Mouse (Mus musculus) cerebellum, postnatal 25 days (tissue): ENCODE data around the gene Slc7a11.

Experiments
- DNase-seq, 2 experiments: peaks; one replicate each; pipeline ENCODE4 v3.0.0; 2021; ENCODE audit warnings: mixed read lengths in 2 of 2

Gene Slc7a11

DNA sequence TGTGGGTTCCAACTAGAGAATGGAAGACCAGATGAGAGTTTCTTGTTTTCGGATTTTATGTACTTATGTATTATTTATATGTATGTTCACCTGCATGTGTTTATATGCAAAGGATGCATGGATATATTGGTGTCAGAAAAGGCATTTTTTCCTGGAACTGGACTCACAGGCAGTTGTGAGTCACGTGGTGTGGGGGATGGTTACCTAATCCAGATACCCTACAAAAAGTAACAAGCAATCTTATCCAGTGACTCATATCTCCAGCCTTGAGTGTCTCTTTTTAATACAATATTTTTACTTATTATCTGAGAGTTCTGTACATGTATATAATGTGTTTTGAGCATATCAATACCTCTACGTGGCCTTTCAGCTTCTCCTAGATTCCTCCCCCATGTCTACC, 469.4 kb downstream of the Slc7a11 start:
- DNase-seq = no peak

DNA sequence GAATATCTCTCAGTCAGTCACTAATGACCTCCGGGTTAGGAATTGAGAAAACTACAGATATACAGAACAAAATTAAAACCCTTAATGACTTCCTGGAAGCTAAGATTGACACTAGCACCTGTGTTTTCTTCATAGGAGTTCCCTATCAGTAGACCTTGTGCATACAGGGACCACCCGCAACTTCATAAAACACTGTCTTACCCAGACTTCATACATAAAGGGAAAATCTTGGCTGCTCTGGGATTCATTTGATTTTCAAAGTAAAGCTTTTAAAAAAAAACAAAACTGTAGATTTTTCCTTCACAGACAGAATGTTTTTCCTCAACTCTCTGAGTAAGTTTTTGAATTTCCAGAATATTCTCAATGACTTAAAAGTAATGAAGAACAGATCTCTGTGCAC, 477.8 kb downstream of the Slc7a11 start:
- DNase-seq = no peak

DNA sequence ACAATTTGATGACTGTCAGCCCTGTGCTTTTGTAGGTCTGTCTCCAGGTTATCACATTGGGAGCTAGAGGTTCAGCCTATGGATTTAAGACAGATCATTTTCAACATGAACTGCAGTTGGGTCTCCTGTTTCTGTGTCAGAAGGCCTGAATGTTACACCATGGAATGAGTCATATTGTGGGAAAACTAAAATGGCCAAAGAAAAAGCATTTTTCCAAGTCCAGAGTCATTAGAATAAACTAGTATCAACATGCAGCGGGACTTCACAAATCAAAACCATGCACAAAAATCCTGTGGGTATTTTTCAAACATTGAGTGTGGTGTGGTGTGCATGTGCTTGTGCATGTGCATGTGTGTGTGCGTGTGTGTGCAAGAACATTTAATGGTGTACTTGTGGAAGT, 482.8 kb downstream of the Slc7a11 start:
- no peak for DNase-seq

DNA sequence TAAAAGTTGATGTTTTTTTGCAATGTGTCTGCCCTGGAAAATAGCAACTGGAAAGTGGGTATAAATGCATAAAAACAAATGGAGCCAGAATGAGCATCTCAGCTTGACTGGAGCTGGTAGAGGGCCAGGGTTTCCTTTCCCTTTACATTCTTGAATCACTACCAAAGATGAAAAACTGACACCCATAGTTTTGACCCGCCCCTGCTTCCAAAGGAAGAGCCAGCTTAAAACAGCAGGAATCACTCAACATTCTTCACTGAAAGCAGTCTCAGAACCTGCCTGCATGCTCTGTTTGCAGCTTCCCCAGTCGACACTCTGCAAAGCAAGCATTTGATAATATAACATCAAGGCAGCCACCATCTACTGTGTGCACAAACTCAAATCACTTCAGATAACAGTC, 496.6 kb downstream of the Slc7a11 start:
- DNase-seq = no peak

DNA sequence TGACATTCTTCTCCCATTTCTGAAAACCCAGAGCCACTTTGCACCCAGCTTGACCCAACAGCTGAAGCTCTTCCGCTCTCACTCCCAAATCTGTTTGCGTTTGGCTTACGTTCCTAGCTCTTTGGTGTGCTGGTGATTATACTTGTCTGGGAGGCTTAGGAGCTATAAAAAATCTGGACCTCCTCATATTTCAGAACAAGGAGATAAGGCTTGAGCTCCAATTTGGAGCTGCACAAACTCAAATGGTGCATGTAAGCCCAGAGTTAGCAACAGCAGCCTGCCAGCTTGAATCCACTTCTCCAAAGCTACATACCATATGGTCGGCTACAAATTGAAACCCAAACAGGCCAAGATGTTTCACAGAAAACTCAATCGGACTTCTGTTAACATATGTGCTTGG, 498.6 kb downstream of the Slc7a11 start:
- no peak for DNase-seq

DNA sequence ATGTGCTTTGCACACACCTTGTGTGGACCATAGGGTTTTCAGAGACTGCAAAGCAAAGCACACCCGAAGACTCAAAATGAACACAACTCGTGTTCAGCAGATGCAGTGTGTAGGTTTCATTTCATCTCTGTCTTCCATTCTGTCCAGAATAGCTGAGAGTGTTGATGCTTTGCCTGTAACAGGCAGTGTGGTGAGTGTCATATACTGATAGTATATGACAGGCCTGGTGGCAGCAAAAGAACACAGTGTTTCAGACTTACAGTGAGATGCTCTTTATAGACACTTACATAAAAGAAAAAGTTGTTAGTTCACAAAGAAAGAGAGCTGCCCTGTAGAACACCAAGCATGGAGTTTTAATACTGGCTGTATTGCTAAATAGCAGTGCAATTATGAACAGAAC, 505.8 kb downstream of the Slc7a11 start:
- DNase-seq = no peak

DNA sequence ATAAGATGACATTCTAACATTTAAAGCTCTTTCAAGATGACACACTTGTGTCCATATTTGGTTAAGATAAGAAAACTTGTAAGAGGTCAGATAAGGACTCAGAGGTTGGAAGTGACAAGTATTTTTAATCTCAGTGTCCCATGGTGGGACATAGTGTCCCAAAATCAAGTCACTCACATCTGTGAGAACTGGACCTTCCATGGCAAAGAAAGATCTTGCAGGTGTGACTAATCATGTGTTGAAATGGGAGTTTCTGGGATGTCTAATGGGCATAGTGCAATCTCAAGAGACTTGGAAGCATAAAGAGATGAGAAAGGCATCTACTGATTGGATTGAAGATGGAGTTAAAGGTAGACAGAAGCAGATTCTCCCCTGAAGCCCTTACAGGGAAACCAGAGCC, 513.9 kb downstream of the Slc7a11 start:
- DNase-seq = no peak

DNA sequence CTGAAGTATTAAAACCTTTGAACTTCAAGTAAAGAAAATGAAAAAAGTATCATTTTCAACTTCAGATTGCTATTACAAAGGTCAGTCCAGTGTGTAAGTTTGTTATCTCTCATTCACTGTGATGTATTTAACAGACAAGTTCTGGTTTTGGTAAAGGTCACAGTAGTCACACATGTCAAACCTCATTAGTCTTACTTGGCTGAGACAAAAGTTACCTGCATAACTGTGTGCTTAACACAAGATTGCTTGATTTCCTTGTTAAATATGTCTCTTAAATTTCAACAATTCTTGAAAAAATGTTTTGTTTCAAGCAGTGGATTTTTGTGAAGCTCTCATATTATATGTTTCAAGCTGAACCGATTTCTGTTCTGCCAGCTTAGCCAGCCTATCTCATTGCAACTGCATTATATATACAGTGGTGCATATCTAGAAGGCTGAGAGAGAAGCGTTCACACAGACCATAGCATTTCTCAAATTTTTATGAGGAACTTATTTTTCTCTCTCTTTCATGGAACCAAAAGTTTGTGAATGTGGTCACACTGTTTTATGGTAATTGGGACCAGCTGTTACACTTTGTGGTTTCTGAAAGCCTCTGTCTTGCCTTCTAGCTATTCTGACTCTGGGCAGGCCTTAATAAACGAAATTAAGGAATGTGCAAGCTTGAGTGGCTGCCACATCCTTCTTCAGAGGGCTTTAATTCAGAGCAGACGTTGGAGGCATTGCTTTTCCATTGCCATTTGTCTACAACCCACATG, 514.7 kb downstream of the Slc7a11 start:
- no peak for DNase-seq

DNA sequence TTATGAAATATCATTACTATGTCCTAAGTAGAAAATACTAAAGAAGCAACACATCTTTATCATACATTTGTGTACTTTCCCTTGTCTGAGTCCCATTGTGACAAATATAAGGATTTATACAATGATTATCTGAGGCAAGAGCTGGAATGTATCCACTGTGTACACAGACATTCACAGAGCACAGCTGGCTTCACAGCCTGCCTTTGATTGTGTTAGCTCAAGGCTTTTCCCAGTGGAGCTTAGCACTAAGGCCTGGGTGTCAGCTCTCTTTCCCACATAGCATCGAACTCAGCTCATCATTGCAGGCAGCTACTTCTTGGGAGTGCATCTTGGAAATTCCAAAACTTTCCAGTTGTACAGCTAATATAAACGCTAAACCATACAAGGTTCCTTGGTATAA, 529.5 kb downstream of the Slc7a11 start:
- DNase-seq = no peak

DNA sequence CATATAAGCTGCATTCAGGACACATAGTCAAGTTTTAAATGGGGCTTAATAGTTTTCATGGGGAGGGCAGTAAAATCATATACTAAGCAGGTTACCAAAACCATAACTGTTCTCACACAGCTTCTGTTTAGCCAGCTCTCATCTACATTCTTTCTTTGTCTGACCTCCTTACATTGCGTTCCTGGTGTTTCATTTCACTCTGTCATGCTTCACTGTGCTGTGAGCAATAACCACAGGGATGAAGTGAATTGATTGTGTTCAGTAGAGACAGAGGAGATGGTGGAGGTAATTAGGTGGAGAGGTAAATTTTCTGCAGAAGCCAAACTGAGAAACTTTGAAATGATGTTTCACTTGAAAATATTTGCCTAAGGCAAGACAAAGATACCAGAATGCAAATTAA, 532.5 kb downstream of the Slc7a11 start:
- no peak for DNase-seq

DNA sequence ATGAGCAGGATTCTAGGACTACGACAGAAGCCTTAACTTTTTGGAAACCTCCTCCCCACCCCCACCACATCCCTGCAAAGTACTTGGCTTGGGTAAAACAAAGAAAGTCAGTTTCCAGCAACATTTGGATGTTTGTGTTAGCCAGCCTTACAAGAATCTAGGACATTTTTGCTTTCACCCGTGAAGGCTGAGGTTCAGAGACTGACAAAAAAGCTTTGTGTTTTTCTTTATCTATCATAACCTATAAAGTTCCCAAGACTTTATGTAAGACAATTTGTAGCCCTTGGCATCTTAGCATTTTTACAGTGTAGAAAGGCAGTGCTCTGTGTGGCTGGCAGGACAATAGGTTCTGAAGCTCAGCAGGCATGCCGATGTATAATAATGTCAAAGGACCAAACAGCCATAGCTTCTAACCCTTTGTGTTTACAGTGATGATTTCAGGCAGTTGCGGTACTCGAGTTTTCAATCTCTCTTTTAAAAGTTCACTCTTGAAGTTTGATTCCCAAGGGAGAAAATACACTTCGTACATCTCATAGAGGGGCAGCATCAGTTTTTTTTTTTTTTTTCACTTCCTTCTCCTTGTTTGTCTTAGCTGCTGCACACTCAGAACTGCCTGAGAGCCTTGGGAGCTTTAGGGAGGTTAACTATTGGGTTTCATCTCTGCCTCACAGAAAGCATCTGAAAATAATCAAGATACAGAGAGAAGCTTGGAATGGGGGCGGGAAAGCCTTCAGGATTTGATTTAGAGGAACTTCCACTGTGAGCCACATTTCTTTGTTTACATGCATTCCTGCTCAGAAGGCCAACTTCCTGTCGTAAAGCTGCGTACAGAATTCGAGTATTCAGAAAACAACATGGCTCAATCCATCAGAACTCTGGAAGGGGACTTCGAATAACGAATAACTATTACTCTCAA, 534.7 kb downstream of the Slc7a11 start:
- DNase-seq = no peak

DNA sequence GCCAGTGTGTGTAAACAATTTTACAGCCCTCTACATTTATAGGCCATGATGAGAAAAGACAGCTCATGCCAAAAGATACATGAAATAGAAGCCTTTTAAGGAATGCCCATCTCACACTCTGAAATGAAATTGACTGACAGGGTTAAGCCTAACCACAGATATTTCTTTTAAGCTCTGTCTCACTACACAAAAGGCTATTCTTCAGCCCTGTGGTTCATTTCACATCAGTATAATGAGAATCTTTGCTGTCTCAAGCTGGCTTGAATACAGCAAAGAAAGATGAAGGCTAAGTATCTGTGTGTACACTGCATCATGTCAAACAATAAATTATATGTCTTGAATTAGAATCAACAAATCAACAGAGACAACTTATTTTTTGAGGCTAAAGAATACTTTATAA, 549.5 kb downstream of the Slc7a11 start:
- DNase-seq = no peak

DNA sequence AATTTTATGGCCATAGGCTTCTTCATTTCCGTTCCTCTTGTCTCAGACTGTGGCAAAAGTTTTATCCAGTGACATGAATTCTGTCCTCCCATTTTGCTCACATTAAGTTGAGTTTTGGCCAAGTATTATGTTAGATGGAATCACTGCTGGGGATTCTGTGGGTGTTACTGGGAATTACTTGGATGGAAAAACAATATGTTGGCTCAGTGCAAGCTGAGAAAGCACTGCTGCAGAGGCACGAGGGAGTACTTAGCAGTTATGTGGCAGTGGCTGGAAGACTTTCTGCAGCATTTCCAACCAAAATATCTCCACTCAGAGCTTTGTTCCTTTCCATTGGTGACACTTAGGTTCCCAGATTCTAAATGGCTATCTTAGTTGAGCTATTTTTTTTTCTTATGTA, 556.1 kb downstream of the Slc7a11 start:
- DNase-seq = no peak

DNA sequence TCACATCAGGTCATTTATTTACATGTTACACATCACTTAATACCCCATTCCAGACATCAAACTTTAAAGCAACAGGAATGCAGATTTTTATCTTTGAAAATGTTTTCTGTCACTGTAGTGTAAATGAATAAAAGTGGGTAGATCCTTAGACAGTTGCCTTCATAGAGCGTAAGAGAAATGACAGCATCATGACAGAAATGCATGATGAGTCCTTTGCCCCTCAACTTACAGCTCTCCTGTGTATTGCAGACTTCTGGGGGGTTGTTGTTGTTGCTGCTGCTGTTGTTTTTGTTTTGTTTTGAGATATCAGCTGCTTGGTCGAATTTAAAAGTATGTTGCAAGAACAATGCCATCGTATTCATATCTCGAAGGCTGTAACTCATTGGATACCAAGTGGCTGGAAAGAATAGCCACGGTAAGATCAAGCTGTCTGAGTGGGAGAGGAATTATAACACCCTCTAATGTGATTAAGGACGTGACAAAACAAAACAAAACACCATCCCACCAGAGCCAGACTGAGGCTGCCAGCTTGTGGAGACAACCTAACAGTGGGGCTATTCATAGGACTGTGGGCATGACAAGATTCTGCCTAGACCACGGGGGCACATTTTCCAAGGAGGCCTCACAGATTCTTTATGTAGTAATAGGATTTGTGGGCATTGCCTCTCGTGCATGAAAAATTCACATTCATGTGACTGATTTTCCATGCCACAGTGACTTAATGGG, 557.0 kb downstream of the Slc7a11 start:
- DNase-seq = no peak

DNA sequence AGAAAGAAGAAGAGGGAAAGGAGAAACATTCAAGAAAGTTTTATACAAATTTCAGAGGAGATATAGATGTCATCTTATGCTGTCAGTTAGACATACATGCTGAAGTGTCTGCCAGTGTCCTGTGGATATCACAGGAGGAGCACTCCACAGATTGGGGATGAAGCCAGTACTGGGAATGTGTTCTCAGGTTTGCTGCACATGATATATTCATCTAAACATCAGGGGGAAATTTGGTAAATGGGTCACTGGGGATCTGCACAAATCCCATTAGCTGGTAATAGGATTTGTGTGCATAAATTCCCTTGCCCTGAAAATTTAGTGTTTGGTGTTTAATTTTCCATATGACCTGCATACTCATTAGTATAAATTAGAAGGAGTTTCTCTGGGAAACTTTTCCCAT, 562.9 kb downstream of the Slc7a11 start:
- DNase-seq = no peak

DNA sequence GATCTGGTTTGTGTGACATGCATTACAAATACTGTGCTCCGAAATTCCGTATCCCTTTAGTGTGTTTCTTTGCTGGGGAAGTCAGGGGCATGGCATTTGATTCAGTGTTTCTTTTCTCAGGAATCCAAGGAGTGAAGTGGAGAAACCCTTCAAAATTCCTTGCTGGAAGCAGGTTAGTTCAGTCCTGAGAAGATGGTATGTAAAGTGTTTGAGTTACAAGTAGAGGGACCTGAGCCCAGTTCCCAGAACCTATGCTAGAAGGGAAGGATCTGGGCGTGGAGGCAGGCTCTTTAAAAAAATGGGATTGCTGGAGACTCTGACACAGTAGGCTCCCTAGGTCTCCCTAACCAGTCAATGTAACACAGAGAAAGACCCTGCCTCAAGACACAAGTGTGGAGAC, 572.6 kb downstream of the Slc7a11 start:
- no peak for DNase-seq

DNA sequence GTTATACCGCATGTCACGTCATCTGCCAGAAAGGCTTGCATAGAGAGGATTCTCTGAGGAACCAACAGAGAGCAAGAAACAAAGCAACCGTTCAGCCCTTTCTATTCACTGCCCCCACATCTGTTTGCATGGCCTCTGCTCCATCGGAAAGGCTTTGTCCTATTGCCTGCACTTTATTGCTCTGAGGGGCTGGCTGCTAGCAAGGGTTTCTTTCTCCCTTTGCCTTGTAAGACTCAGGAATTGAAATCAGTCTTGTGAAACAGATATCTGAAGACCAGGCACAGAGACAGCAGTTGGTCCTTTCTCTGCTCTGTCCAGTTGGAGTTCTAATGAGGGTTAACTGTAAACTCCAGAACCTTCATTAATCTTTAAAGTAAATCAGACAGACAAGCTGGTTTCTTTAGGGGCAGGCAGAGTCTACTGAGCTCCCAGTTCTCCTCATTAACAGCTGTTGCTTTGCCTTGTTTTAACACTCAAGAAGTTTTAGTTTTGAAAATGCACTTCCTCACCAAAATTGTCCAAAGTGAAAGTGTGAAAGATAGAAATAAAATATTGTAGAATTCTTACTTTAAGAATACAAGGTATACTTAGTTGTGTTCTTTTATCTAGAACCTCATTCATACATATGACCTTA, 575.3 kb downstream of the Slc7a11 start:
- DNase-seq = no peak

DNA sequence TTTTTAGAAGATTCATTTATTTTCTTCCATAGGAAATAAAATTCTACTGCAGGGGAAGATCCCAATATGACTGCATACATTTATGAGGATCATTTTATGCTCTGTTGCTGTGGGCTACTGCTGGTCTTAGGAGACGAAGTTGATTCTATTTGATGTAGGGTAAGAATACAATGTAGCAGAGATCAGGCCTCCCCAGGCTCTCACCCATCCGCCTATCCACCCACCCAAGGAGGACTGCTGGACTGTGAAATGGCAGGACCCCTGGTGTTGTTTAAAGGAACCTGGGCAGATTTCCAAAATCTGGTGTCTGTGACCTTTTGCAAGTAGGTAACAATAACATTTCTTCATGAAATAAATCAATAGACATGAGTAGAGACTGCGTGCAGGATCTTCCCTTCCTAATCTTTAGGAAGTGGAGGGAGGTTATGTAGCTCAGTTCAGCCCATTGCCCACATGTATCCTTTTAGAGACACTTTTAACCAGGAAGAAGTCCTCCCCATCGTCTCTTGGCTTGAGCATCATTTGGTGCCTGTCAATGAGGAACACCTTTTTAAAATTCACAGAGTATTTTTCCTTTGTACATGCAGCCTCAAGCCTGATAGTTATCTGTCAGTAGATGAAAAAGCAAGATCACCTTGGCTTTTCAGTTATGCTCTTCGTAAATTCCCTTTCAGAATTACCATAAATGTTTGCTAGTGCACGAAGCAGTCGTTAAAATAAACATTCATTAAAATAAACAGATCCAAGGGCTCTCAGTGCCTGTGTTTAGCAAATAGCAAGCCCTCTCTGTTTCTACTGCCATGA, 576.1 kb downstream of the Slc7a11 start:
- DNase-seq = no peak

DNA sequence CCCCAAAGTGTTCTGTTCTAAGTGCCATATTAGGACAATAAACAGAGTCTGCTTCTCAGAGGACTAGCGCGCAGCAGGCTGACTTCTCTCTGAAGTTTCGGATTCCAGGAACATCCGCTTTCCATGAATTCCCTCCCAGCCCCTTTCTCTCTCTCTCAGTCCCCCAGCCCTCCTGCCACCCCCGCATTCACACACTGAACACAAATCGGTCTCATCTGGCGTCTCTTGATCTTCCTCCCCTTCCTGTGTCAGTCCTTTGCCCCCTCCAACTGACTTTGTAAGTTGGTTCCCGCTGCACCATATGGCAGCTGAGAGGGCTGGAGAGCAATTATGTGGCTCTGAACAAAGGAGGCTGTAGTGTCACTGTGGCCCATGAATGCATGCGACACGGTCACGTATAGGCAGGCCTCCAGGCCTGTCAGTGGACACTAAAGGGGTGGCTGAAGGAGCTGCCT, 577.3 kb downstream of the Slc7a11 start:
- no peak for DNase-seq

DNA sequence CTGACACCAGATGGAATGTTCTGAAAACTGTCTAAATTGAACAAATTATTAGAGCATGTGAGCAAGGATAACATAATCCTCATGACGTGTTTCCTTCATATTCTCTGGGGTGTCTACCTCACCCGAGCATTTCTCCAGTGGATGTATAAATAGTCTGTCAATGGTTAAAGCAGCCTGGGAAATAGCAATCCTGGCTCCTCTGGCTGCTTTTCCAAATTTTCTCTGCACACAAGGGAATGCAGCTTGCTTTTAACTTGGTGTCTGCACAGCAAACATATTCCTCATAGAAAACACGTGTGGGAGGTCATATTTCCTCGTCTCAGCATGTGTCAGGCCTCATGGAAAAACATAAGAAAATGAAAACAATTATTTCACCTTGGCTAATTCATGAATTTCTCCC, 586.6 kb downstream of the Slc7a11 start:
- DNase-seq = no peak

DNA sequence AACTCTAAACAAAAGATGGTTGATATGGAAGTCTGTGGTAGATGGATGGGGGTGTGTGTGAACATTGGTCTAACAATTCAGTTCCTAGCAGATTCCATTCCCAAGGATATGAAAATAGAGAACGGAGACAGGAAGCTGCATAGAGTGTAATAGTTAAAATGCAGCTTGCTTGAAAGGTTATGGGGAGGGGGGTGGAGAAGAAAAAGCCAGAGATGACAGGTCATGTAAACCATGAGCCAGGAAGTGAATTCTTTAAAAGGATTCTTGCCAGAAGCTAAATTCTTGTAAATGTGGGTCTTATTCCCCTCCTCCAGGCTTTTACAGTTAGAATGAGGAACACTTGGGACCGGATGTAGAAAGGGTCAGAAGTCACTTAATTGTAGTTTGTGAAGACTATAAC, 589.1 kb downstream of the Slc7a11 start:
- no peak for DNase-seq

DNA sequence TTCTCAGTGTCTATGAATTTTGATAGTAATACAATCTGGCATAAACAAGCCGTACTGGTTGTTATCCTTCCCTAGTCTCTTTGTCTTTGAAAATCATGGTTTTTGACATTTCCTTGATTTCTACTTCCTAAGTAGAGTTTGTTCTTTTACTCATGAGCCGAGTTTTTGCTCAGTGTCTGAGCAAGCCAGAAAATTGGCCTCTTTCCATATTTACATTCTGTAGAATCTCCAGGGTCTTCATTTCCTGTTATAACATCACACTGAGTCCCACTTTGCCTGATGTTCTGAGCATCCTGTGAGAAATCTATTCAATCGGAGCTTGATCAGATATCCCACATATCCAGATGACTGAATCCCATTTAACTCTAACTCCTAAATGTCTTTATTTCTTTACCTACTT, 600.4 kb downstream of the Slc7a11 start:
- DNase-seq = no peak
